Mouse (Mus musculus) embryonic facial prominence, embryonic 12.5 days (tissue): ENCODE results near the gene Arl6ip4. TPM values are rescaled to one million over a fixed set of nuclear protein-coding genes. Genes with fewer than 3 reads are reported as not detected.
A peak's percentile ranks its signal among the peaks of the same experiment; 100 is the strongest.

ENCODE experiments used
- ATAC-seq: fragments of 200-750 bp; cut with Nextera tagmentation; 2 replicates; pipeline ENCODE4 v1.8.0; 2017; ENCODE audit not compliant: insufficient number of reproducible peaks, insufficient read depth, low FRiP score, low TSS enrichment
- H3K27ac ChIP-seq: fragments of 300-500 bp; sonication (generic); 2 replicates; pipeline ENCODE4 v1.5.1; 2016; ENCODE audit warnings: mild to moderate bottlenecking
- H3K27me3 ChIP-seq: fragments of 300-500 bp; sonication (generic); 2 replicates; pipeline ENCODE4 v1.6.1; 2016; ENCODE audit warnings: mild to moderate bottlenecking, moderate library complexity
- H3K36me3 ChIP-seq: fragments of 300-500 bp; sonication (generic); 2 replicates; pipeline ENCODE4 v1.6.1; 2016; ENCODE audit warnings: mild to moderate bottlenecking
- H3K4me1 ChIP-seq: fragments of 300-500 bp; sonication (generic); 2 replicates; pipeline ENCODE4 v1.6.1; 2016
- H3K4me2 ChIP-seq: fragments of 300-500 bp; sonication (generic); replicated peaks from 2 replicates; pipeline ENCODE4 v1.6.1; 2016; ENCODE audit warnings: mild to moderate bottlenecking, moderate library complexity
- H3K4me3 ChIP-seq: fragments of 300-500 bp; sonication (generic); 2 replicates; pipeline ENCODE4 v1.5.1; 2016; ENCODE audit warnings: mild to moderate bottlenecking
- H3K9ac ChIP-seq: fragments of 300-500 bp; sonication (generic); 2 replicates; pipeline ENCODE4 v1.6.1; 2016; ENCODE audit warnings: mild to moderate bottlenecking, moderate library complexity
- H3K9me3 ChIP-seq: fragments of 300-500 bp; sonication (generic); 2 replicates; pipeline ENCODE4 v1.6.1; 2016; ENCODE audit warnings: mild to moderate bottlenecking, moderate library complexity
- WGBS: fragments of 180-500 bp; shearing (Covaris S2); methylation state at CpG from one replicate; pipeline ENCODE4 v1.1.7; 2016; 5-methylcytosine and 5-hydroxymethylcytosine counted together
- polyA plus RNA-seq: library from polyadenylated mRNA; unstranded; fragments of >200 nt; fragmentation: Nextera tagmentation; extraction: Ambion mirVana; gene quantifications from 2 replicates; pipeline ENCODE4 v1.2.1, GENCODE M21; 2016

Arl6ip4 gene
- polyA plus RNA-seq, 1 experiment from 2014 or later, result 113 TPM

DNA sequence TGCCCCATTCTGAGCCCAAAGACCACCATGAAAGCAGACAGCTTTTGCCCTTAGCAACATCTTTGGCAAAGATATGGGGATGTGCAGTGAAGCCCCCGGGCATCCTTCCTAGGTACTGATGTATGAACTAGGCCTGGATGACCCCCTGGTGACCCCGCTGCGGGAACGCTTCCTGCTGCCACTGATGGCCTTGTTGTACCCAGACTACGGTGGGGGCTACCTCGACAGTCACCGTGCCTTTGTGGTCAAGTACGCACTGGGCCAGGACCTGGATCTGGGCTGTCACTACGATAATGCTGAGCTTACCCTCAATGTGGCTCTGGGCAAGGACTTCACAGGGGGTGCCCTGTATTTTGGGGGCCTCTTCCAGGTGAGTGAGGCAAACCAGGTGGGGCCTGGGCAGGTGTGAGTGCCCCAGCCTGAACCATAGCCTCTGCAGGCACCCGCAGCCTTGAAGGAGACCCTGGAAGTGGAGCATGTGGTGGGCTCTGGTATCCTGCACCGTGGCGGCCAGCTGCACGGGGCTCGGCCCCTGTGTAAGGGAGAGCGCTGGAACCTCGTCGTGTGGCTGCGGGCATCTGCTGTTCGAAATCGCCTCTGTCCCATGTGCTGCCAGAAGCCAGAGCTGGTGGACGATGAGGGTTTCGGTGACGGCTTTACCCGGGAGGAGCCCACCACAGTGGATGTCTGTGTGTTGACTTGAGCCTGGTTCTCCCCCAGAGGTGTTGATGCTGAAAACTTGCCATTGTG is 1.4 kb upstream of the Arl6ip4 start:
- Histone ChIP-seq H3K4me3 (no peak overlapping the region), H3K9ac (no peak overlapping the region), H3K36me3 (peaks cover 25% of the 10 kb centered on the region), H3K27ac (no peak overlapping the region), H3K4me2 (no peak overlapping the region), H3K4me1 (peaks cover 28% of the 10 kb centered on the region), H3K27me3 (no peaks in the 10 kb centered on the region), H3K9me3 (no peaks in the 10 kb centered on the region)
- WGBS, result 91% methylated on average over 24 of the region's 24 CpGs
- no peak for ATAC-seq

DNA sequence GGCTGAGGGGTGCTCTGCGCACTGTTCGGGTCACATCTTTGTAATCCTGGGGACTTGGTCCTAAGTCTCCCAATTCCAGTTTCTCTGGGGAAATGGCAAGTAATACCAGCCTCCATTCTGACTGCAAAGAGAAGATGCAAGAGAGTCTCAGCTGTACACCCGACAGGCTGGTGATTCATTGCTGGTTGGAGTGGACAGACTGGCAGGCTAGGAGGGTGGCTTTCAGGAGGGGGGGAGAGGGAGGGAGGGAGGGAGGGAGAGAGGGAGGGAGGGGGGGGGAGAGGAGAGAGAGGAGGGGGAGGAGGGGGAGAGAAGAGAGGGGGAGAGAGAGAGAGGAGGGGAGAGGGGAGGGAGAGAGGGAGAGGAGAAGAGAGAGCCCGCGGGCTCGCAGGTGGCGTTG is 358 bp upstream of the Arl6ip4 start:
- peak overlapping the region; percentile 78 for H3K4me3 ChIP-seq
- no peaks in the 10 kb centered on the region for H3K9me3 ChIP-seq
- peaks cover 28% of the 10 kb centered on the region for H3K4me1 ChIP-seq
- peak overlapping the region; percentile 78 for H3K9ac ChIP-seq
- no peaks in the 10 kb centered on the region for H3K27me3 ChIP-seq
- peak overlapping the region; percentile 76 for H3K27ac ChIP-seq
- ATAC-seq, result no peak
- peak overlapping the region; percentile 96 for H3K4me2 ChIP-seq
- WGBS, result 24% methylated on average over 7 of the region's 7 CpGs
- H3K36me3 ChIP-seq, result peaks cover 35% of the 10 kb centered on the region

DNA sequence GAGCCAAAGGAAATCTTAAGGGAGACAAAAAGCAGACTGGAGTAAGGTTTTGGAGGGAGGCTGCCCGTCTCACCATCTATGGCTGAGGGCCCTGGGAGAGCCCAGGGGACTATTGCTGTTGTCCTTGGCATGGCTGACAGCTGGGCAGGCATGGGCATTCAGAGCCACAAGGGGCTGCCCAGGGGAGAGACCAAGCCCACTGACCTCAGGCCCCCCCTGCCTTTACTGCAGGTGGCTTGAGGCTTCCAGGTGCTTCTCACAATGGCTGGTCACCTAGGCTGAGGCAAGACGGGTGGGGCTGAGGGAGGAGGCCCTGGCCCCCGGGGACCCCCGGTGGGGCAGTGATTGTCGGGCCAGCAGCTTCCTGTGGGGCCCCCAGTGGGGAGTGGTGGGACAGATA is 3.3 kb downstream of the Arl6ip4 start:
- ATAC-seq, result no peak
- H3K9ac ChIP-seq, result no peak overlapping the region
- peaks cover 19% of the 10 kb centered on the region for H3K4me1 ChIP-seq
- H3K27ac ChIP-seq, result no peak overlapping the region
- H3K27me3 ChIP-seq, result no peaks in the 10 kb centered on the region
- 84% methylated on average over 5 of the region's 5 CpGs for WGBS
- H3K9me3 ChIP-seq, result no peaks in the 10 kb centered on the region
- H3K4me2 ChIP-seq, result no peak overlapping the region
- no peak overlapping the region for H3K4me3 ChIP-seq
- H3K36me3 ChIP-seq, result peaks cover 59% of the 10 kb centered on the region

DNA sequence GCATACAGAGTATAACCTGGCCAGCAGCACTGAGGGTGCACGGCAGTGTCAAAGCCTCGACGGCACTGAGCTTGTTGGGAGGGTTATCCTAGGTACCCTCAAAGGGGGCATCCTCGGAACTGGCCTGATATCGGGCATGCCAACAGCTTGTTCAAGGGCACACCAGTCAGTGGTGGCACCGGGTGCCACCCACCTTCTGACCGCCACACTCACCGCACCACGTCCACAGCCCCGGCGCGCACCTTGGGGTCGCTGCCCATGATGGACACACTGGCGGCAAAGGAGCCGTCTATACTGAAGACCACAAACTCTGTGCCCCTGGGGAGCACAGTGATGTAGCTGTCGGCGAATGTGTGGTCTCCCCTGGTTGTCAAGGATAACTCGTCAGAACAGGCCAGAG is 6.5 kb downstream of the Arl6ip4 start:
- 94% methylated on average over 18 of the region's 18 CpGs for WGBS
- H3K4me2 ChIP-seq, result no peak overlapping the region
- H3K9me3 ChIP-seq, result no peaks in the 10 kb centered on the region
- no peak for ATAC-seq
- H3K36me3 ChIP-seq, result peaks cover 71% of the 10 kb centered on the region
- no peak overlapping the region for H3K27ac ChIP-seq
- H3K4me1 ChIP-seq, result peaks cover 9% of the 10 kb centered on the region
- no peaks in the 10 kb centered on the region for H3K27me3 ChIP-seq
- no peak overlapping the region for H3K4me3 ChIP-seq
- no peak overlapping the region for H3K9ac ChIP-seq

DNA sequence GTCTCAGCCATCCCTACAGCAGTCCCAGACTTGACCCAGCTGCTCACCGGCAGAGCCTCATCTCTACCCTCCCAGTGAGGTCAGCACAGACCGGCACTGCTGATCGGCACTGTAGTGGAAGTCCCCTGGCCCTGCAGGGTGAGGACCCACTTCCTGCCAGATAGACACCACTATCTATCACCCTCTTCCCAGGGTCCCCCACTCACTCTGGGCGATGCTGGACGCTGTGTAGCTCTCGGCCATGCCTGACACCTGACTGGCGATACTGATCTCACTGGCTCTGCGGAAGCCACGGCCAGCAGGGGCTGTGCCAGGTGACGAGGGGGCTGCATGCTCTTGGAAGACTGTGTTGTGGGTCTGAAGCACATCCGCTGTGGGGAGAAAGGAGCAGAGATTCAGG is 9.2 kb downstream of the Arl6ip4 start:
- peaks cover 65% of the 10 kb centered on the region for H3K36me3 ChIP-seq
- no peak overlapping the region for H3K4me2 ChIP-seq
- H3K27ac ChIP-seq, result no peak overlapping the region
- WGBS, result 89% methylated on average over 11 of the region's 11 CpGs
- H3K4me1 ChIP-seq, result no peaks in the 10 kb centered on the region
- no peak overlapping the region for H3K4me3 ChIP-seq
- no peak overlapping the region for H3K9ac ChIP-seq
- H3K27me3 ChIP-seq, result no peaks in the 10 kb centered on the region
- no peaks in the 10 kb centered on the region for H3K9me3 ChIP-seq
- no peak for ATAC-seq

DNA sequence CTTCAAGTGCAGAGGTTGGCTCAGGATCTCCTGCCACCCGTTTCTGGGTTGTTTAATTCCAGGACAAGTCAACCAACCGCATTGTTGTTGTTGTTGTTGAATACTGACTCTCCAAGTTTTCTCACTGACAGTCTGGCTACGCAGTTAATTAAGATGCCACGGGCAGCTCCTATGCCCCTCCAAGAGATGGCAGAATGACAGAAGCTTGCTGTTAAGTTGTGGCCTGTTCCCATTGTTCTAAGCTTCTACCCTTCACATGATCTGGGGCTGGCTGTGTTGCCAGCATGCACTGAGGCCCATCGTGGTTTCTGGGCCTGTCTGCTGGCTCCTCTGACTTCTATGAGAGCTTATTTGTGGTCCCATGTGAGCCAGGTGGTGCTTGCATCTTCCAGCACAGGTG is 18.4 kb downstream of the Arl6ip4 start:
- H3K4me1 ChIP-seq, result 0 out of 2 replicates have a peak, but pooled peaks cover 2% of the 10 kb centered on the region
- 88% methylated on average over 5 of the region's 5 CpGs for WGBS
- no peak overlapping the region for H3K27ac ChIP-seq
- no peaks in the 10 kb centered on the region for H3K27me3 ChIP-seq
- H3K4me2 ChIP-seq, result no peak overlapping the region
- no peak for ATAC-seq
- no peak overlapping the region for H3K4me3 ChIP-seq
- H3K9ac ChIP-seq, result no peak overlapping the region
- H3K36me3 ChIP-seq, result peaks cover 20% of the 10 kb centered on the region
- H3K9me3 ChIP-seq, result no peaks in the 10 kb centered on the region

DNA sequence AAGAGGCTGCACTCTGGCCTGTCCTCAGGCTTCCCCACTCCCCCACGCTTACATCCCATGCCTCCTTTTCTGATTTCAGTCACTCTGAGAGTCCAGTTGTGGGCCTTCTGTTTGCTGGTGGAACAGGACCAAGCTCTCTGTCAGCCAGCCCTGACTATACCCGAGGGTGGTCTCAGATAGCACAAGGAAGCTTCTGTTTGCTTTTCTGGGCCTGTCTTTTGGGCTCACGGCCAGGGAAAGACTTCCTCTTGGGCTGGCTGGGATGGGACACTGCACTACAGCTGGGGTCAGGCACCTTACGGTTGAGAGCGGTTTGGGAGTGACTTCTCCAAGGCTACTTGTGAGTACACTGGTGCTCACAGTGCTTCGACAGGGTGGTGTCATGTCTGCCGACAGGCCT is 22.2 kb downstream of the Arl6ip4 start:
- H3K27me3 ChIP-seq, result no peaks in the 10 kb centered on the region
- H3K9me3 ChIP-seq, result no peaks in the 10 kb centered on the region
- H3K27ac ChIP-seq, result no peak overlapping the region
- no peak overlapping the region for H3K9ac ChIP-seq
- H3K4me2 ChIP-seq, result no peak overlapping the region
- ATAC-seq, result no peak
- H3K4me3 ChIP-seq, result no peak overlapping the region
- H3K4me1 ChIP-seq, result 0 out of 2 replicates have a peak, but pooled peaks cover 2% of the 10 kb centered on the region
- WGBS, result 59% methylated on average over 7 of the region's 7 CpGs
- H3K36me3 ChIP-seq, result peaks cover 18% of the 10 kb centered on the region

DNA sequence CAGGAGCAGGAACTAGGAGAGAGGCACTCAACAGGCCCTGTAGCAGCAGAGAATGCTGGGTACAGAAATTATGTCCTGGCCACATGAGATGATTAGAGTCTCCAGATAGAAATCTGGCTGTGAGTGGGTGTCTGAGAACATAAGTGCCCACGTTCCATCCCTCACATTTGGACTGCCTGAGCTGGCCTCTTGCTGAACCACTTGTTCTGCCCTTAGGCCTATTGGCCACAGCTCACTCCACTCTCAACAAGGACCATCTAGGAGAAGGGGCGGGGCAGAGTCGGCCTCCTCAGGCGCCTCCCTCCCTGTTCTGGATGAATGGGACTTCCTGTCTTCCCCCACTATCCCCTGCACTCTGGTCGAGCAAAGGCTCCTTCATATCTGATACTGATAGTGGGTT is 33.1 kb downstream of the Arl6ip4 start:
- Histone ChIP-seq H3K9me3 (no peaks in the 10 kb centered on the region), H3K36me3 (no peaks in the 10 kb centered on the region), H3K9ac (no peak overlapping the region), H3K4me3 (no peak overlapping the region), H3K27ac (no peak overlapping the region), H3K4me1 (no peaks in the 10 kb centered on the region), H3K27me3 (no peaks in the 10 kb centered on the region), H3K4me2 (no peak overlapping the region)
- ATAC-seq, result no peak
- WGBS, result 49% methylated on average over 5 of the region's 5 CpGs

DNA sequence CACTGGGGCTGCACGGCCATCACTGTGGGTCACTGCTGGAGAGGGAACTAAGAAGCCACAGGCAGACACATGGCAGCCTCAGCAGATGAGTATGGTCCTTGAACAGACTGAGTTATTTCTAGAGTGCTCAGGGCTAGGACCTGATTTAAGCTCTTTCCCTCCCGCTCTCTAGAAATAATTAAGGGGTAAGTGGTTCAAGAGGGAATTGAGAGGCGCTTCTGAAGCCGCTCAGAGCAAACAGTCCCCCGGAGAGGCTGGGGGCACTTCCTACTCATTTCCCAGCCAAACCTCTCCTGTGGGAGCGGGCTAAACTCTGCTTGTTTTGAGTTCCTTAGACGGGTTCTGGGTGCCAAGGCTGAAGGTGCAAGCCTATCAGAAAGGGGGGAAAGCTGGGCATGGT is 35.0 kb downstream of the Arl6ip4 start:
- no peak overlapping the region for H3K9ac ChIP-seq
- H3K4me3 ChIP-seq, result no peak overlapping the region
- H3K27ac ChIP-seq, result no peak overlapping the region
- no peaks in the 10 kb centered on the region for H3K36me3 ChIP-seq
- no peak for ATAC-seq
- no peaks in the 10 kb centered on the region for H3K27me3 ChIP-seq
- no peak overlapping the region for H3K4me2 ChIP-seq
- no peaks in the 10 kb centered on the region for H3K4me1 ChIP-seq
- no peaks in the 10 kb centered on the region for H3K9me3 ChIP-seq
- WGBS, result 79% methylated on average over 7 of the region's 7 CpGs

DNA sequence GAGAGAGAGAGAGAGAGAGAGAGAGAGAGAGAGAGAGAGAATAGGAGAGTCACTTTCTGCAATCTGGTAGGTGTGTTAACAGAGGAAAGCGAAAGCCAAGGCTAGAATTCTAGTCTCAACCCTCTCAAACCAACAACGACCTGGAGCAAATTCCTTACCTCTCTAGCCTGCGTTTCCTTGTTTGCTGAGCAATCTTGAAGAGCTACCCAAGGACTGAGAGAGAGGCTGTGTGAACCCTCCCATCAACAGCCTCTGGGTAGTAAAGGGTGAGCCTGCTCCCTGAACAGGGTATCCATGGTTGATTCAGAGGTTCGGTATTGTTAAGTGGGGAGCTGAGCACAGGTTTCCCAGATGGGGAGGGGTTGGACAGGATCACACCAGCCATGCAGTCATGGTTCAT is 36.8 kb downstream of the Arl6ip4 start:
- WGBS, result 80% methylated on average over 4 of the region's 4 CpGs
- H3K27me3 ChIP-seq, result no peaks in the 10 kb centered on the region
- no peak overlapping the region for H3K4me2 ChIP-seq
- H3K4me1 ChIP-seq, result no peaks in the 10 kb centered on the region
- no peak overlapping the region for H3K9ac ChIP-seq
- no peak overlapping the region for H3K4me3 ChIP-seq
- H3K36me3 ChIP-seq, result no peaks in the 10 kb centered on the region
- H3K9me3 ChIP-seq, result no peaks in the 10 kb centered on the region
- ATAC-seq, result no peak
- no peak overlapping the region for H3K27ac ChIP-seq

DNA sequence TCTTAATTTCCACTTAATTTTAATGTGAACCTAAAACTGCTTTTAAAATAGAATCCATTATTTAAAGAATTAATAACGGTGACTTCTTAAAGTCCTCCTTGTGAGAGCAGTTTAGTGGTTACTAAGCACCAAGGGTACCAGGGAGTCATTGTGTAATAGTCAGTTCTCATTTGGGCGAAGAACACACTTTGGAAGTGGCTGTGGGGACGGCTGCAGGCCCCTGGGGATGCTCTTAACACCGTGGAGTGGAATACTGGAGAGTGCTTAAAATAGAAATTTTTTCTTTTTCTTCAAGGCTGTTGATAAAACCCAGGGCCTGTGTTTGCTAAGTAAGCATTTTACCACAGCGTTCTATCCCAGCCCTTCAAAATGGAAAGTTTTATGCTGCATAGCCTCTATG is 40.1 kb downstream of the Arl6ip4 start:
- Histone ChIP-seq H3K9ac (no peak overlapping the region), H3K36me3 (no peaks in the 10 kb centered on the region), H3K9me3 (no peaks in the 10 kb centered on the region), H3K4me2 (no peak overlapping the region), H3K27ac (no peak overlapping the region), H3K27me3 (no peaks in the 10 kb centered on the region), H3K4me3 (no peak overlapping the region), H3K4me1 (peaks cover 11% of the 10 kb centered on the region)
- WGBS, result 79% methylated on average over 5 of the region's 5 CpGs
- ATAC-seq, result no peak

DNA sequence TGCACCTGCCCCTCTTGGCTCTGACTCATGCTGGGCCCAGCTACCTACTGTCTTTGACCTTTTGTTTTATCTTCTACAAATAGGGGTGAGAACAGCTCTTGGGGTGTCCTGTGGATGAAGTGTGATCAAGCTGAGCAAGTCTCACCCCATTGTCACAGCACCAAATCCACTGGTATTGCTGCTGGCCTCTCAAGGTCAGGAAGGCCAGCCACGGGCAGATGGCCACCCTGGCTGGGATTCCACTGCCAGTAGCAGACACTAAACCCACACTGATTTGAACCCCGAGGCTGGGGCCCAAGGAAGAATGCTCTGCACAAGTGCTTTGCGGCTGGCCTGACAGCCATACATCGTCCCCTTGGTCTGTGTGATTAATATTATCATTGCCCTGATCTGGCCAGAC is 42.4 kb downstream of the Arl6ip4 start:
- Histone ChIP-seq H3K27me3 (no peaks in the 10 kb centered on the region), H3K4me1 (peaks cover 11% of the 10 kb centered on the region), H3K27ac (no peak overlapping the region), H3K9me3 (no peaks in the 10 kb centered on the region), H3K9ac (no peak overlapping the region), H3K4me2 (no peak overlapping the region), H3K36me3 (no peaks in the 10 kb centered on the region), H3K4me3 (no peak overlapping the region)
- no peak for ATAC-seq
- WGBS, result 71% methylated on average over 4 of the region's 4 CpGs
